Mouse (Mus musculus): Measurements from ENCODE around the gene Lrfn1.

Lrfn1 gene

GRCm38 (mm10) chr7:28451531-28452360 lies at the start of gene Lrfn1:
Gene Lrfn1 (plus strand): TSS chr7:28451980.
- Histone ChIP-seq H3K4me3 (replicated peaks; ENCODE audit: low read length) (peak within 1 kb of the TSS; percentile 85), H3K36me3 (ENCODE audit: insufficient read depth, low read length) (peaks cover 22% of the 10 kb centered on the region), H3K9me3 (ENCODE audit: low read length) (no peaks in the 10 kb centered on the region), H3K27me3 (ENCODE audit: insufficient read depth, low read length) (0 out of 2 replicates have a peak, but pooled peaks cover 2% of the 10 kb centered on the region), H3K4me1 (replicated peaks; ENCODE audit: low read depth, low read length) (peaks cover 55% of the 10 kb centered on the region)
- no peak for TF ChIP-seq POU5F1 (IDR thresholded peaks at IDR 0.05; ENCODE audit: borderline replicate concordance, low read length)
- TF ChIP-seq NANOG (IDR thresholded peaks at IDR 0.05; ENCODE audit: borderline replicate concordance, low read length) = no peak
- no peak for TF ChIP-seq CTCF (conservative IDR thresholded peaks at IDR 0.05; ENCODE audit: low read length)

- TF ChIP-seq POU5F1 (IDR thresholded peaks at IDR 0.05; ENCODE audit: borderline replicate concordance, low read length) (no peak), CTCF (conservative IDR thresholded peaks at IDR 0.05; ENCODE audit: low read length) (no peak), NANOG (IDR thresholded peaks at IDR 0.05; ENCODE audit: borderline replicate concordance, low read length) (no peak)
- Histone ChIP-seq H3K27me3 (ENCODE audit: insufficient read depth, low read length) (no peaks in the 10 kb centered on the region), H3K36me3 (ENCODE audit: insufficient read depth, low read length) (peaks cover 100% of the 10 kb centered on the region), H3K4me1 (replicated peaks; ENCODE audit: low read depth, low read length) (peaks cover 10% of the 10 kb centered on the region), H3K4me3 (replicated peaks; ENCODE audit: low read length) (no peak overlapping the region), H3K9me3 (ENCODE audit: low read length) (no peaks in the 10 kb centered on the region)
These were observed 40.8 kb upstream of the Lrfn1 start for GRCm38 (mm10) chr7:28410841-28411475.

DNA sequence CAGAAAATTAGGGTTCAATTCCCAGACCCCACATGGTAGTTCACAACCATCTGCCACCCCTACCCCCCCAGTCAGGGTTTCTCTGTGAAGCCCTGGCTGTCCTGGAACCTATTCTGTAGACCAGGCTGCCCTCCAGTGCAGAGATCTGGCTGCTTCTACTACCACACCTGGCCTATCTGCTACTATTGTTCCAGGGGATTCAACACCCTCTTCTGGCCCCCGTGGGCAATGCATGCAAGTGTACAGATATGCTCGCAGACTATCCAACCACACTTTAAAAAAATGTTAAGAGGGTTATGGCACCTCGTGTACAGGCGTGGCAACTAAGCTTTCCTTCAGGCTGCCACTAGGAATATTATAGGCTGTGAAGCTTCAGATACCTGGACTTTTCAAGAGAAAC lies 39.0 kb upstream of the Lrfn1 start:
- Histone ChIP-seq H3K27me3 (ENCODE audit: insufficient read depth, low read length) (no peaks in the 10 kb centered on the region), H3K9me3 (ENCODE audit: low read length) (no peaks in the 10 kb centered on the region), H3K4me1 (replicated peaks; ENCODE audit: low read depth, low read length) (peaks cover 20% of the 10 kb centered on the region), H3K36me3 (ENCODE audit: insufficient read depth, low read length) (peaks cover 99% of the 10 kb centered on the region), H3K4me3 (replicated peaks; ENCODE audit: low read length) (no peak overlapping the region)
- TF ChIP-seq NANOG (IDR thresholded peaks at IDR 0.05; ENCODE audit: borderline replicate concordance, low read length) (no peak), POU5F1 (IDR thresholded peaks at IDR 0.05; ENCODE audit: borderline replicate concordance, low read length) (no peak), CTCF (conservative IDR thresholded peaks at IDR 0.05; ENCODE audit: low read length) (peak; percentile 26)

DNA sequence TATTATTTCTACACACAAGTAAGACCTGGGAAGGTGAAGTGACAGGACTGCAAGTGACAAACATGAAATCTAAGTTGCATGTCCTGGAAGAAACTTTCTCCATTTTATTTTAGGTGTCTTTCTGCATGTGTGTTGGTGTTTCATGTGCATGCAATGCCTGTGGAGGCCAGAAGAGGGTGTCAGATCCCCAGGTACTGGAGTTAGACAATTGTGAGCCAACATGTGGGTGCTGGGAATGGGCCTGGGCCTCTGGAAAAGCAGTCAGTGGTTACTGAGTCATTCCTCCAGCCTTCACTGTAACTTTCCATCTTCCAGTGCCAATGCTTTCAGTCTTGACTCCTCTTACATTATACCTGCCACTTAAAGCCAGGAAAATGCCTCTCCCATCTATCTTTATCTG lies 34.4 kb upstream of the Lrfn1 start:
- no peak for TF ChIP-seq NANOG (IDR thresholded peaks at IDR 0.05; ENCODE audit: borderline replicate concordance, low read length)
- peak; percentile 75 for TF ChIP-seq CTCF (conservative IDR thresholded peaks at IDR 0.05; ENCODE audit: low read length)
- TF ChIP-seq POU5F1 (IDR thresholded peaks at IDR 0.05; ENCODE audit: borderline replicate concordance, low read length) = no peak
- Histone ChIP-seq H3K36me3 (ENCODE audit: insufficient read depth, low read length) (peaks cover 98% of the 10 kb centered on the region), H3K4me3 (replicated peaks; ENCODE audit: low read length) (no peak overlapping the region), H3K4me1 (replicated peaks; ENCODE audit: low read depth, low read length) (peaks cover 41% of the 10 kb centered on the region), H3K27me3 (ENCODE audit: insufficient read depth, low read length) (no peaks in the 10 kb centered on the region), H3K9me3 (ENCODE audit: low read length) (no peaks in the 10 kb centered on the region)

DNA sequence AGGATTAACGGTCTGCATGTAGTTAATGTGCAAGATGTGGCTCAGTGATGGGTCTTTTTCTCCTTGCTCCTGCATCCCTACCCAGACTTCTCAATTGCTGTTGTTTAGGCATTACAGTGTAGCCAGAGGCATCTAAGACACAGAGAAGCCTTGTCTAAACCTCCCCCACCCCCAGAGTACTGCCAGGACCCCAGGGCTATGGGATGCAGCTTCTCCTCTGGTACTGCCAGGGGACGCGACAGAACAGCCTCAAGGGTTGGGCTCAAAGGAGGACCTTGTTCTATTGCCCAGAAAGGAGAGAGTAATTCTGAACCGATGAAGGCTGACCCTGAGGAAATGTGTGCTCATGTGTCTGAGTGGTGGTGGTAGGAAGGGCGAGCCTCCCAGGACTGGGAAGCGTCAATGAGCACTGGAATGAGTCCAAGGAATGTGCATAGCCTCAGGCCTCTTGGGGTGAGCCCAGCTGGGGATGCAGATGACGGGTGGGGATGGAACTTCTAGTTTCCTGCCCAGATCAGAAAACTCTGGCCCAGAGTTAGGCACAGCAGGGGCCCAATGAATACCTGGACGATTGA lies 33.6 kb upstream of the Lrfn1 start:
- Histone ChIP-seq H3K27me3 (ENCODE audit: insufficient read depth, low read length) (no peaks in the 10 kb centered on the region), H3K9me3 (ENCODE audit: low read length) (no peaks in the 10 kb centered on the region), H3K4me1 (replicated peaks; ENCODE audit: low read depth, low read length) (peaks cover 41% of the 10 kb centered on the region), H3K4me3 (replicated peaks; ENCODE audit: low read length) (0 out of 2 replicates have a peak overlapping the region, but pooled peaks have one; percentile 5), H3K36me3 (ENCODE audit: insufficient read depth, low read length) (peaks cover 98% of the 10 kb centered on the region)
- TF ChIP-seq CTCF (conservative IDR thresholded peaks at IDR 0.05; ENCODE audit: low read length) (no peak), NANOG (IDR thresholded peaks at IDR 0.05; ENCODE audit: borderline replicate concordance, low read length) (peak; percentile 21; the same call in 1 of the 2 replicates)

DNA sequence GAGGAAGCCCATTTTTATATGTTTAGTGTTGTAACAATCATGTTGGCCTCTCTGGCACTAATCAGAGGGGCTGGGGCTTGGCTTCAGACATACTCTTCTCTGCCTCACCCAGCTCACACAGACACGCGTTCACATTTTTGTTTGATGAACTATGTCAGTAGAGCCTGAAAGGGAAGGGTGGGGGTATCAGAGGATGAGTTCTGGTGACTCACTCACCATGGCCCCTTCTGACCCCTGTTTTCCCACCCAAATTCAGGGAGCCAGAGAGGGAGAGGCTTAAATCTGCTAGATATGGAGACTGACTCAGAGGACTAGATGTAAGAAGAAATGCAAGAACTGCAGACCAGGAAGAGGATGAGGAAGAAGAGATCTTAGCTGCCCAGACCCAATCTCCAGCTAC lies 32.4 kb upstream of the Lrfn1 start:
- TF ChIP-seq NANOG (IDR thresholded peaks at IDR 0.05; ENCODE audit: borderline replicate concordance, low read length) = no peak
- TF ChIP-seq POU5F1 (IDR thresholded peaks at IDR 0.05; ENCODE audit: borderline replicate concordance, low read length) = no peak
- no peak for TF ChIP-seq CTCF (conservative IDR thresholded peaks at IDR 0.05; ENCODE audit: low read length)
- H3K36me3 ChIP-seq (ENCODE audit: insufficient read depth, low read length) = peaks cover 98% of the 10 kb centered on the region

GRCm38 (mm10) chr7:28423018-28423417 lies 28.8 kb upstream of the Lrfn1 start:
- no peak overlapping the region for H3K4me3 ChIP-seq (replicated peaks; ENCODE audit: low read length)
- TF ChIP-seq NANOG (IDR thresholded peaks at IDR 0.05; ENCODE audit: borderline replicate concordance, low read length) (no peak), POU5F1 (IDR thresholded peaks at IDR 0.05; ENCODE audit: borderline replicate concordance, low read length) (no peak), CTCF (conservative IDR thresholded peaks at IDR 0.05; ENCODE audit: low read length) (no peak)
- no peaks in the 10 kb centered on the region for H3K9me3 ChIP-seq (ENCODE audit: low read length)
- H3K36me3 ChIP-seq (ENCODE audit: insufficient read depth, low read length) = peaks cover 81% of the 10 kb centered on the region
- no peaks in the 10 kb centered on the region for H3K27me3 ChIP-seq (ENCODE audit: insufficient read depth, low read length)
- H3K4me1 ChIP-seq (replicated peaks; ENCODE audit: low read depth, low read length) = peaks cover 46% of the 10 kb centered on the region

More for the DNA sequence above, 32.4 kb upstream of the Lrfn1 start:
- Histone ChIP-seq H3K9me3 (ENCODE audit: low read length) (no peaks in the 10 kb centered on the region), H3K4me3 (replicated peaks; ENCODE audit: low read length) (no peak overlapping the region), H3K27me3 (ENCODE audit: insufficient read depth, low read length) (no peaks in the 10 kb centered on the region), H3K4me1 (replicated peaks; ENCODE audit: low read depth, low read length) (peaks cover 53% of the 10 kb centered on the region)

DNA sequence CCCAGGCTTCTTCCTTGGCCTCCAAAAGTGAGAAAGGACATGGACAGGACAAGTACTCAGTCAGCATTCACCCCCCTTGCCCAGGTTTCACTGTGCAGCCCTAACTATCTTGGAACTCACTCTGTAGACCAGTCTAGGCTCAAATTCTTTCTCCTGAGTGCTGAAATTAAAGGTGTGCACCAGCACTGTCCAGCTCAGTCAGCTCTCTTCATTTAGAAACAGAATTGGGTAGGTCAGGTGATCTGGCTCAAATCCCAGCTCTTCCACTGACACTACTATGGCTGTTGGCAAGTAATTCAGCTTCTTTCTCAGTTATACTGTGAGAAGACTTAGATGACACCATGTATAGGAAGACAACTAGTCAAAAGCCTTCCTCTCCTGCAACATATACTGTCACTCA lies 24.0 kb upstream of the Lrfn1 start:
- Histone ChIP-seq H3K36me3 (ENCODE audit: insufficient read depth, low read length) (peaks cover 76% of the 10 kb centered on the region), H3K27me3 (ENCODE audit: insufficient read depth, low read length) (no peaks in the 10 kb centered on the region), H3K4me1 (replicated peaks; ENCODE audit: low read depth, low read length) (peaks cover 26% of the 10 kb centered on the region), H3K4me3 (replicated peaks; ENCODE audit: low read length) (no peak overlapping the region), H3K9me3 (ENCODE audit: low read length) (no peaks in the 10 kb centered on the region)
- TF ChIP-seq CTCF (conservative IDR thresholded peaks at IDR 0.05; ENCODE audit: low read length) = no peak
- TF ChIP-seq NANOG (IDR thresholded peaks at IDR 0.05; ENCODE audit: borderline replicate concordance, low read length) = no peak
- TF ChIP-seq POU5F1 (IDR thresholded peaks at IDR 0.05; ENCODE audit: borderline replicate concordance, low read length) = no peak
